Mouse (Mus musculus): ENCODE results near the gene Rhd. TPM values are rescaled to one million over a fixed set of nuclear protein-coding genes. Genes with fewer than 3 reads are reported as not detected.
"Not testable (repeated sequence)": the region's sequence is repeated elsewhere in the genome, so short reads cannot be mapped to it uniquely, and the experiment has no call there.

Gene Rhd
- 0.97 and 1.6 TPM in 2 replicates for polyA plus RNA-seq (2012; rRNA removed)

DNA sequence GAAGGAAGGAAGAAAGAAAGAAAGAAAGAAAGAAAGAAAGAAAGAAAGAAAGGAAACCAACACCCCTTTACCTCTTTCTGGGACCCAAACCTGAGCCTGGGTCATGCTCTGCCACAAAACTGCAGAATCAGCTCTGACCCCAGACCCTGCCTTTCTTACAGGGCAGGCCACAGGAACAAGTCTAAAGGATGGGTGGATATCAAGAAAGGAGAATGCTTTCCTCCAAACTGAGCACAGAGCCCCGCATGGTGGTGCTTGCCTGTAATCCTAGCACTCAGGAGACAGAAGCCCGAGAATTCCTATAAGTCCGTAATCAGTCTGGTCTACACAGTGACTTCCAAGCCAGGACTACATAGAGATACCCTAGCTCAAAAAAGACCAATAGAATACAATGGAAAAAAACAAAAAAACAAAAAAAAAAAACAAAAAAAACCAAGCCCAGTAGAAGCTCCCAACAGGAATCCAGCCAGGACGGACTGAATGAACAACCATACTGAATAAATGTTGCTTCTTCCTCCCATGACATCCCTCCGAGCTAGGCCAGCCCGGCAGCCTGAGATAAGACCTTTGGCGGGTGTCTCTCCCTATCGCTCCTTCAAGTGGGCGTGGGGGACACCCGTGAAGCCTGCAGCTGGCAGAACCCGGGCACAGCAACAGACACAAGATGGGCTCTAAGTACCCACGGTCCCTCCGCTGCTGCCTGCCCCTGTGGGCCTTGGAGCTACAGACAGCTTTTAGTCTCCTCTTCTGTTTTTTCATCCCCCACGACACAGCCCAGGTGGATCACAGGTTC is at the start of gene Rhd:
Gene Rhd (plus strand): TSS at position 600 of the 793 bp plus-strand sequence.
- H3K36me3 ChIP-seq (ENCODE audit: control insufficient read depth, insufficient read depth, low read length) = no peaks in the 10 kb centered on the region
- TF ChIP-seq POLR2A (IDR thresholded peaks at IDR 0.05; ENCODE audit: control insufficient read depth, low read depth, low read length) (no peak), CTCF (IDR thresholded peaks at IDR 0.05; ENCODE audit: control insufficient read depth, insufficient read depth, insufficient replicate concordance, low read depth, low read length) (no peak)
- peaks cover 3% of the 10 kb centered on the region for H3K4me1 ChIP-seq (ENCODE audit: control insufficient read depth, insufficient read depth, low read length)
- no peak within 1 kb of the TSS for H3K27ac ChIP-seq (ENCODE audit: control insufficient read depth, insufficient read depth, low read depth, low read length)
- H3K27me3 ChIP-seq (ENCODE audit: control insufficient read depth, insufficient read depth, low read length) = no peaks in the 10 kb centered on the region
- no peak within 1 kb of the TSS for H3K4me3 ChIP-seq (ENCODE audit: control insufficient read depth, low read depth, low read length)

- no peak overlapping the region for H3K4me3 ChIP-seq (ENCODE audit: control insufficient read depth, low read depth, low read length)
- H3K27me3 ChIP-seq (ENCODE audit: control insufficient read depth, insufficient read depth, low read length) = no peaks in the 10 kb centered on the region
- H3K4me1 ChIP-seq (ENCODE audit: control insufficient read depth, insufficient read depth, low read length) = peaks cover 2% of the 10 kb centered on the region; the same call in 1 of the 2 replicates
- no peak overlapping the region for H3K27ac ChIP-seq (ENCODE audit: control insufficient read depth, insufficient read depth, low read depth, low read length)
- no peak for TF ChIP-seq POLR2A (IDR thresholded peaks at IDR 0.05; ENCODE audit: control insufficient read depth, low read depth, low read length)
- TF ChIP-seq CTCF (IDR thresholded peaks at IDR 0.05; ENCODE audit: control insufficient read depth, insufficient read depth, insufficient replicate concordance, low read depth, low read length) = no peak
- H3K36me3 ChIP-seq (ENCODE audit: control insufficient read depth, insufficient read depth, low read length) = no peaks in the 10 kb centered on the region; the same call in 1 of the 2 replicates
Observed at GRCm38 (mm10) chr4:134817706-134818105, 46.6 kb upstream of the Rhd start.

DNA sequence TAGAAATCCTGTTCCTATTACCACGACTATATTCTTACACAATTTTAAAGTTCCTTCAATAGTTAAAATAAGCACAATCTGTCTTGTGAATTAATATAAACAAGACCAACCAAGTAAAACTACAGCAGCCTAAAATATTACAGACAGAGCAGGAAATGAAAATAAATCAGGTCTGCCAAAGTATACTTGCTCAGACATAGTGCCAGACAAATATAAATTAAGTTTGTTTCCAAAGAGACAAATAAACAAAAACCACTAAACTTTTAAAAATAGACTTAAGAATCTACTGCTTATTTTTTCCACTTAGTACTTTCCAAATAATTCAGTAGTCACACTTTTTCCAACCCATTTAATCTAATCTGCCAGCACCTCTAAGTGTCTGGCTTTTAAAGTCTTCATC is 43.3 kb upstream of the Rhd start:
- H3K36me3 ChIP-seq (ENCODE audit: control insufficient read depth, insufficient read depth, low read length) = no peaks in the 10 kb centered on the region; the same call in 1 of the 2 replicates
- TF ChIP-seq CTCF (IDR thresholded peaks at IDR 0.05; ENCODE audit: control insufficient read depth, insufficient read depth, insufficient replicate concordance, low read depth, low read length) (no peak), POLR2A (IDR thresholded peaks at IDR 0.05; ENCODE audit: control insufficient read depth, low read depth, low read length) (no peak)

DNA sequence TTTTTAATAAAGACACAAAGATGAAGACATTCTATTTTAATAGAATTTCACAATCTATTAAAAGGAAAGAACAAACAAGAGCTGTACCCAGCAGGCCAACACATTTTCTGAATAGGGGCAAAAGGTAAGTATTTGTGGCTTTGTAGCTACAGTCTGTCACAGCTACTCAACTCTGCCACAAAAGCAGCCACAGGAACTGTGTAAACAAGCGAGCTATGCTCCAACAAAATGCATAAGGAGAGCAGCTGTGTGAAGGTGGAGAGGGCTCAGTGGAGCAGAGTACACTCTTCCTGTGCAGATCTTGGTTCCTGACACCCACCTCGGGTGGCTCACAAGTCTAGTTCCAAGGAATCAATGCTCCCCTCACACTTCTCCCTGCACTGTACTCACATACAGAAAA is 40.8 kb upstream of the Rhd start:
- no peaks in the 10 kb centered on the region; the same call in 1 of the 2 replicates for H3K36me3 ChIP-seq (ENCODE audit: control insufficient read depth, insufficient read depth, low read length)
- TF ChIP-seq POLR2A (IDR thresholded peaks at IDR 0.05; ENCODE audit: control insufficient read depth, low read depth, low read length) (no peak), CTCF (IDR thresholded peaks at IDR 0.05; ENCODE audit: control insufficient read depth, insufficient read depth, insufficient replicate concordance, low read depth, low read length) (no peak)

More for the DNA sequence above, 43.3 kb upstream of the Rhd start:
- no peak overlapping the region for H3K4me3 ChIP-seq (ENCODE audit: control insufficient read depth, low read depth, low read length)
- H3K4me1 ChIP-seq (ENCODE audit: control insufficient read depth, insufficient read depth, low read length) = no peaks in the 10 kb centered on the region
- H3K27me3 ChIP-seq (ENCODE audit: control insufficient read depth, insufficient read depth, low read length) = no peaks in the 10 kb centered on the region
- H3K27ac ChIP-seq (ENCODE audit: control insufficient read depth, insufficient read depth, low read depth, low read length) = no peak overlapping the region

GRCm38 (mm10) chr4:134825864-134826263 is 38.5 kb upstream of the Rhd start:
- H3K4me1 ChIP-seq (ENCODE audit: control insufficient read depth, insufficient read depth, low read length); H3K4me3 ChIP-seq (ENCODE audit: control insufficient read depth, low read depth, low read length); H3K36me3 ChIP-seq (ENCODE audit: control insufficient read depth, insufficient read depth, low read length); H3K27ac ChIP-seq (ENCODE audit: control insufficient read depth, insufficient read depth, low read depth, low read length); H3K27me3 ChIP-seq (ENCODE audit: control insufficient read depth, insufficient read depth, low read length): not testable (repeated sequence)

More for the DNA sequence above, 40.8 kb upstream of the Rhd start:
- Histone ChIP-seq H3K4me3 (ENCODE audit: control insufficient read depth, low read depth, low read length) (no peak overlapping the region), H3K4me1 (ENCODE audit: control insufficient read depth, insufficient read depth, low read length) (no peaks in the 10 kb centered on the region), H3K27ac (ENCODE audit: control insufficient read depth, insufficient read depth, low read depth, low read length) (no peak overlapping the region), H3K27me3 (ENCODE audit: control insufficient read depth, insufficient read depth, low read length) (no peaks in the 10 kb centered on the region)

GRCm38 (mm10) chr4:134826348-134826747 is 38.0 kb upstream of the Rhd start:
- Histone ChIP-seq H3K27ac (ENCODE audit: control insufficient read depth, insufficient read depth, low read depth, low read length) (no peak overlapping the region), H3K36me3 (ENCODE audit: control insufficient read depth, insufficient read depth, low read length) (no peaks in the 10 kb centered on the region), H3K4me1 (ENCODE audit: control insufficient read depth, insufficient read depth, low read length) (no peaks in the 10 kb centered on the region), H3K4me3 (ENCODE audit: control insufficient read depth, low read depth, low read length) (no peak overlapping the region), H3K27me3 (ENCODE audit: control insufficient read depth, insufficient read depth, low read length) (no peaks in the 10 kb centered on the region)
- TF ChIP-seq CTCF (IDR thresholded peaks at IDR 0.05; ENCODE audit: control insufficient read depth, insufficient read depth, insufficient replicate concordance, low read depth, low read length) (no peak), POLR2A (IDR thresholded peaks at IDR 0.05; ENCODE audit: control insufficient read depth, low read depth, low read length) (no peak)

DNA sequence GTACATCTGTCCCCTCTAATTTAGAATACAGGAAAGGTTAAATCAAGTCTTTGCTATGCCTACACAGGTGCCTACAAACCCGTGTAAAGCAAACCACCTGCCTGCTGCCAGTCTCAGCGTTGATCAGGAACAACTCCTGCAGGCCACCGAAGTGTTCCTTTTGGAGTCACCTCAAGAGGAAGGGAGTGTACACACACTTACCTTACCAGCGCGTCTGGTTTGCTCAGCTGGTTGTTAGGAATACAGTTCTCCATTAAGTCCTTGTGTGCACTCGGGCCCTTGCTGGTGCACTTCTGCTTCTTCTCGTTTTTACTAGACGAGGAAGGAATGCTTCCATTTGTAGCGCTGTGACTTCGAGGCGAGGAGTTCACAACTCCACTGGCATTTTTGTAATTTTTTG is 36.5 kb upstream of the Rhd start:
- TF ChIP-seq POLR2A (IDR thresholded peaks at IDR 0.05; ENCODE audit: control insufficient read depth, low read depth, low read length) = no peak
- no peak for TF ChIP-seq CTCF (IDR thresholded peaks at IDR 0.05; ENCODE audit: control insufficient read depth, insufficient read depth, insufficient replicate concordance, low read depth, low read length)
- no peaks in the 10 kb centered on the region for H3K36me3 ChIP-seq (ENCODE audit: control insufficient read depth, insufficient read depth, low read length)
- no peak overlapping the region for H3K27ac ChIP-seq (ENCODE audit: control insufficient read depth, insufficient read depth, low read depth, low read length)
- no peak overlapping the region for H3K4me3 ChIP-seq (ENCODE audit: control insufficient read depth, low read depth, low read length)
- no peaks in the 10 kb centered on the region for H3K4me1 ChIP-seq (ENCODE audit: control insufficient read depth, insufficient read depth, low read length)
- H3K27me3 ChIP-seq (ENCODE audit: control insufficient read depth, insufficient read depth, low read length) = no peaks in the 10 kb centered on the region
